Mouse (Mus musculus) ovary, adult 18-20 months (tissue): Measurements from ENCODE around the gene Nppa.

Source experiments
- DNase-seq: peaks from one replicate; pipeline ENCODE4 v3.0.0; 2022; ENCODE audit warnings: low spot score, mixed read lengths

Nppa gene

DNA sequence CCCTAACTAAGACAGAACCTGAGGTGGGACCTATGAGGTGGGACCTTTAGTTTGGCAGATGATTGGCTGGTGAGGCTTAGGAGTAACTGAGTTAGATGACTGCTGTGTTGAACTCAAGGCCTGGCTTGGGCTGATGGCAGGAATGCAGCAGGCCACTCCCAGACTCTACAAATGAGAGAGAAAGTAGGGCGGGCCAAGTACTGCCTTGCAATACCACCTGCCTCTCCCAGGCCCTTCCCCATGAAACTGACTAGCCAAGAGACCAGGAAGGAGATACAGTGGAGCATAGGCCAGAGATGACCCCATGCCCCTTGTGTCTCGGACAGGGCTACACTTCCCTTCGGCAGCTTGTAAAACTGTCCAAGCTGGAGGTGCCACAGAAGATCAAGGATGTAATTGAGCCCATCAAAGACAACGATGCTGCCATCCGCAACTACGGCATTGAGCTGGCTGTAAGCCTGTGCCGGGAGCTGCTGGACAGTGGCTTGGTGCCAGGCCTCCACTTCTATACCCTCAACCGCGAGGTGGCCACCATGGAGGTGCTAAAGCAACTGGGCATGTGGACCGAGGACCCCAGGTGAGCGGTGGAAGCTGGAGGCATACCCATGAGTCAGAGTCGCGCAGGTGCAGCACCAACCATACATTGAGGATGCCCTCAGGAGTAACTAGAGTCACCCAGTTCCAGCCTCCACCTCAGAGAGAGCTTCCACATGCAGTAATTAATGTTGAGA is 50.7 kb downstream of the Nppa start:
- DNase-seq = no peak
